15 mouse cellular contexts compared by ENCODE assay signal in the genomic region with DNA sequence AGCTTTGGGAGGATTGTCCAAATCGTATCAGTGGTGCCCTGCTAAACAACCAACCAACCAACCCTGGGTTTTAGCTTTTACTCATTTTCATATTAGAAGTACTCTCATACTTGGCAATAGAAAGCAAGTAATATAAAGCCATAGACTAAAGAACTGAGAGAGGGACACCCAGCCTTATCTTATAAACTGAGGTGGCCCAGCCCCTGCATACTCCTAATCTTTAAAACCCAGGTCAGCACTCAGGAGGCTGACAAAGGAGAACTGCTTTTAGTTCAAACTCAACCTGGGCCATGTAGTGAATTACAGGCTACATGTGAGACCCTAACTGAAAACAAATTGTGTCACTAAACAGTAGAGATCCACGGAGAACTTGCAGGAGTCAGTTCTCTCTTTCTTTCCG.
"Had no signal": no experiment of that assay in that cellular context is flagged by ENCODE, and none has a peak within 500 bp of the region (broad histone marks: within the 10 kb centered on the region; RNA-seq: fewer than 3 reads in every experiment).

No protein-coding gene starts in this region.

- ATAC-seq: intestine, embryonic 16.5 days; midbrain, embryonic 13.5 days had no signal

- H3K9me3 ChIP-seq: limb, embryonic 15.5 days; midbrain, embryonic 13.5 days; stomach, embryonic 15.5 days had no signal

- H3K27ac ChIP-seq: kidney, postnatal 0 days; limb, embryonic 15.5 days; macrophage; midbrain, embryonic 13.5 days; stomach, embryonic 15.5 days had no signal

- H3K4me3 ChIP-seq: limb, embryonic 15.5 days; midbrain, embryonic 13.5 days; stomach, embryonic 15.5 days had no signal

- DNase-seq: kidney, adult 8-10 months; kidney, postnatal 36 days; layer of hippocampus, adult 9-11 months; layer of hippocampus, postnatal 36 days; lung, embryonic 14.5 days; lung, postnatal 10 days; right cerebral cortex, postnatal 14 days; thymus, adult 2 months; thymus, postnatal 25 days had no signal

- H3K4me2 ChIP-seq: limb, embryonic 15.5 days; lung, embryonic 14.5 days; midbrain, embryonic 13.5 days; stomach, embryonic 15.5 days had no signal

- H3K9ac ChIP-seq: limb, embryonic 15.5 days; lung, embryonic 14.5 days; midbrain, embryonic 13.5 days; stomach, embryonic 15.5 days had no signal

- H3K27me3 ChIP-seq: limb, embryonic 15.5 days; midbrain, embryonic 13.5 days; stomach, embryonic 15.5 days had no signal
